Mouse (Mus musculus) intestine, embryonic 14.5 days (tissue): ENCODE measurements around the gene Ppih. TPM values are rescaled to one million over a fixed set of nuclear protein-coding genes. Genes with fewer than 3 reads are reported as not detected.

Experiments used
- ATAC-seq: fragments of 200-750 bp; cut with Nextera tagmentation; replicated peaks from 2 replicates; pipeline ENCODE4 v1.8.0; 2017; ENCODE audit warnings: low read depth, moderate number of reproducible peaks, moderate TSS enrichment, moderate library complexity; ENCODE audit not compliant: low FRiP score, low TSS enrichment
- DNase-seq: peaks from one replicate; pipeline ENCODE4 v3.0.0-alpha.2; 2018; ENCODE audit warnings: low spot score
- H3K27ac ChIP-seq: fragments of 300-500 bp; sonication (generic); 2 replicates; pipeline ENCODE4 v1.5.1; 2014; ENCODE audit warnings: low read depth, mild to moderate bottlenecking, control low read depth
- H3K27me3 ChIP-seq: fragments of 300-500 bp; sonication (generic); replicated peaks from 2 replicates; pipeline ENCODE4 v1.6.1; 2014; ENCODE audit warnings: low read length, control low read depth; ENCODE audit not compliant: control insufficient read depth, insufficient read depth
- H3K36me3 ChIP-seq: fragments of 300-500 bp; sonication (generic); 2 replicates; pipeline ENCODE4 v1.6.1; 2014; ENCODE audit warnings: low read length, control low read depth; ENCODE audit not compliant: control insufficient read depth, insufficient read depth
- H3K4me1 ChIP-seq: fragments of 300-500 bp; sonication (generic); replicated peaks from 2 replicates; pipeline ENCODE4 v1.6.1; 2014; ENCODE audit warnings: low read length, control low read depth, mixed read lengths; ENCODE audit not compliant: control insufficient read depth, insufficient read depth
- H3K4me2 ChIP-seq: fragments of 300-500 bp; sonication (generic); 2 replicates; pipeline ENCODE4 v1.6.1; 2014; ENCODE audit warnings: low read length
- H3K4me3 ChIP-seq: fragments of 300-500 bp; sonication (generic); 2 replicates; pipeline ENCODE4 v1.5.1; 2014; ENCODE audit warnings: low read depth, low read length, control low read depth, mixed read lengths
- H3K9ac ChIP-seq: fragments of 300-500 bp; sonication (generic); 2 replicates; pipeline ENCODE4 v1.6.1; 2014; ENCODE audit warnings: mild to moderate bottlenecking, low read length
- H3K9me3 ChIP-seq: fragments of 300-500 bp; sonication (generic); 2 replicates; pipeline ENCODE4 v1.6.1; 2016; ENCODE audit warnings: low read length, control low read depth; ENCODE audit not compliant: control insufficient read depth
- WGBS: fragments of 180-500 bp; shearing (Covaris S2); extraction: QIAGEN DNeasy Blood & Tissue Kit; methylation state at CpG from one replicate; pipeline ENCODE4 v1.1.7; 2014; 5-methylcytosine and 5-hydroxymethylcytosine counted together
- polyA plus RNA-seq: library from polyadenylated mRNA; unstranded; fragments of >200 nt; fragmentation: Nextera tagmentation; extraction: Ambion mirVana; gene quantifications from 2 replicates; pipeline ENCODE4 v1.2.1, GENCODE M21; 2014

The Ppih gene
- polyA plus RNA-seq, result 106 and 110 TPM in 2 replicates

DNA sequence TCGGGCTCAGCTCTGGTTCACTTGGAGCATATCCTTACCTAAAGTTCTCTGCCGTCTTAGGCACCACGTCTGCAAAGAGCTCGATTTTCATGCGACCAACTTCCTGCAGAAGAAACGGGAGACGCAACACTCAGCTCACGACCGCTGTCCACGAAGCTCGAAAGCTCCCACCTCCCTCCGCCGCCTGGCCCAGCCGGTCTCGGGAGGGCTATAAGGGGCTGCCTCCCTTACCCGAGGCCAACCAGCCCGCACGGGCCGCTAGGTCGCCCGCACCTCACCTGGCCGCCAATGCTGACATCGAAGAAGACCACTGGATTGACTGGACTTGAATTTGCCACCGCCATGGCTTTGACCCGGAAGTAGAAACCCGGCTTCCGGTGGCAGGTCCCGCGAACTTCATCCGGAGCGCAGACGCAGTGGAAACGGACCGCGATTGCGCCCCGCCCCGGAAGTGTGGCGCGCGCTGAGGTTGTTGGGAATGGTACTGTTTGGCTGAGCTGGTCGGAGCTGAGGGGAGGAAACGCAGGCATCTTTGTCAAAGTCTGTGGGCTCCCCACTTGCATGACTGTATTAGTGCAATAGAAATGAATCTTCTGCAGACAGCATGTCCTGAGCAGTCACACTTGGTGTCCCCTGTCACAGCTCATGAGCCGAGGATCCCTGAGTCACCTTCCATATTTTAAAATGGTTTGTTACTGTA lies at the start of gene Ppih:
Ppih (minus strand) TSS at position 416 of the 700 bp plus-strand sequence.
- Histone ChIP-seq H3K4me1 (peaks cover 10% of the 10 kb centered on the region), H3K27ac (peak within 1 kb of the TSS; percentile 51), H3K27me3 (no peaks in the 10 kb centered on the region), H3K4me3 (peak within 1 kb of the TSS; percentile 79), H3K9ac (peak within 1 kb of the TSS; percentile 52), H3K36me3 (peaks cover 41% of the 10 kb centered on the region), H3K4me2 (peak within 1 kb of the TSS; percentile 98), H3K9me3 (no peaks in the 10 kb centered on the region)
- peak; percentile 96 for ATAC-seq
- under 1% methylated on average over 44 of the region's 44 CpGs for WGBS
- DNase-seq, result peak; percentile 97

DNA sequence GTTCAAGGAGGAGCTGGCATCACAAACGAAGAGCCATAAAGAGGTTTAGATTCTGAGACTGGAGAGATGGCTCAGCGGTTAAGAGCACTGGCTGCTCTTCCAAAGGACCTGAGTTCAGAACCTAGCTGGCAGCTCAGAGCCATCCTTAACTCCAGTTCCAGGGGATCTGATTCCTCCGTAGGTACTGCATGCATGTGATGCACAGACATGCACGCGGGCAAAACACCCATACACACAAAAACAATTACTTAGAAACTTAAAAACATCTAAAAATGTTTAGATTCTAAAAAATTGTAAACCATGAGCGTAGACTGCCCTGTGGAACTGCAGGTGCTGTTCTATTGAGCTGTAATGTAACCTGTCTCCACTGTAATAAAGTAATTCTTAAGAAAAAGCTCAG lies 49.1 kb upstream of the Ppih start:
- ATAC-seq (no peak), DNase-seq (no peak)
- Histone ChIP-seq H3K9ac (no peak overlapping the region), H3K27ac (no peak overlapping the region), H3K27me3 (no peaks in the 10 kb centered on the region), H3K4me1 (no peaks in the 10 kb centered on the region), H3K4me2 (no peak overlapping the region), H3K36me3 (no peaks in the 10 kb centered on the region), H3K9me3 (no peaks in the 10 kb centered on the region), H3K4me3 (no peak overlapping the region)
- 89% methylated on average over 6 of the region's 6 CpGs for WGBS

DNA sequence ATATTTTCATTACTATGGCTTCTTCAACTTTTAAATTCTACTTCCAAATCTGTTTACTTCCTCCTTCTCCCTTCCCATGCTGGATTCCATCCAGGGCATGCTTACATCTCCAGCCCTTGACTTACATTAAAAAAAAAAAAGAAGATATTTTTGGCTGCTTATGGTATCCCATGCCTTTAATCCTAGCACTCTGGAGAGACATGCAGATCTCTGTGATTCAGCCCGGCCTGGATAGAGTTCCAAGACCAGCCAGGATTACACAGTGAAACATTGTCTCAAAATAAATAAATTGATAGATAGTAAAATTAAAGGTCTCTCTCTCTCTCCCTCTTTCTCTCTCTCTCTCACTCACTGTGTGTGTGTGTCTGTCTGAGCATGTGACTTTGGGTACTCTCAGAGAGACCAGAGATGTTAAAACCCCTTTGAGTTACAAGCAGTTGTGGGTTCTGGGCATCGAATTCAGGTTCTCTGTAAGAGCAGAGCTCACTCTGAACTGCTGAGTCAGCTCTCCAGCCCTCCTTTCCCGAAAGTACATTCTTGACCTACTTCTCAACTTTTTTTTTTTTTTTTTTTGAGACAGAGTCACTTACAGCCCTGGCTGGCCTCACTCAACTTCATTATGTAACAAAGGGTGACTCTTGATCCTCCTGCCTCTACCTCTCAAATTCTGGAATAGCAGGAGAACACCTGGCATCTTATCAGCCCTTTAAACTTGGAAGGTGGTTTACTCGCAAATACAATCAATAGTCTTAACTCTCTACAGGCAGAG lies 46.6 kb upstream of the Ppih start:
- Histone ChIP-seq H3K4me2 (no peak overlapping the region), H3K27me3 (no peaks in the 10 kb centered on the region), H3K9me3 (no peaks in the 10 kb centered on the region), H3K36me3 (no peaks in the 10 kb centered on the region), H3K9ac (no peak overlapping the region), H3K4me1 (no peaks in the 10 kb centered on the region), H3K27ac (no peak overlapping the region), H3K4me3 (no peak overlapping the region)
- DNase-seq (no peak), ATAC-seq (no peak)
- WGBS, result 52% methylated on average over 4 of the region's 4 CpGs

DNA sequence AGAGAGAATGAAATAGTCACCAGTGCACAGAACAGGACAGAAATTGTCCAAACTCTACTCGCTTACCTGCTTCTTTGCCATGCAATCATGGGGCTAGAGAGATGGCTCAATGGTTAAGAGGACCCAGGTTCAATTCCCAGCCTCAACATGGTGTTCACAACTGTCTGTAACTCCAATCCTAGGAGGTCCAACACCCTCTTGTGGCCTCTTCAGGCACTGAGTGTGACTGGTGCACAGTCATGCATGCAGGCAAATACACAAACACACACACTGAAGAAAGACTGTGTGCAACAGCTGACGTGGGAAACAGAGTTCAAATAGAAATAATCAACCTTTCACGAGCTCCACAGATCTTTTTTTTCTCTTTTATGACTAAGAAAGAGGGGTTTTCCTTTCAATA lies 41.9 kb upstream of the Ppih start:
- Histone ChIP-seq H3K27ac (no peak overlapping the region), H3K9me3 (no peaks in the 10 kb centered on the region), H3K4me1 (no peaks in the 10 kb centered on the region), H3K4me3 (no peak overlapping the region), H3K4me2 (no peak overlapping the region), H3K9ac (no peak overlapping the region), H3K36me3 (no peaks in the 10 kb centered on the region), H3K27me3 (no peaks in the 10 kb centered on the region)
- 88% methylated on average over 3 of the region's 3 CpGs for WGBS
- ATAC-seq (no peak), DNase-seq (no peak)

DNA sequence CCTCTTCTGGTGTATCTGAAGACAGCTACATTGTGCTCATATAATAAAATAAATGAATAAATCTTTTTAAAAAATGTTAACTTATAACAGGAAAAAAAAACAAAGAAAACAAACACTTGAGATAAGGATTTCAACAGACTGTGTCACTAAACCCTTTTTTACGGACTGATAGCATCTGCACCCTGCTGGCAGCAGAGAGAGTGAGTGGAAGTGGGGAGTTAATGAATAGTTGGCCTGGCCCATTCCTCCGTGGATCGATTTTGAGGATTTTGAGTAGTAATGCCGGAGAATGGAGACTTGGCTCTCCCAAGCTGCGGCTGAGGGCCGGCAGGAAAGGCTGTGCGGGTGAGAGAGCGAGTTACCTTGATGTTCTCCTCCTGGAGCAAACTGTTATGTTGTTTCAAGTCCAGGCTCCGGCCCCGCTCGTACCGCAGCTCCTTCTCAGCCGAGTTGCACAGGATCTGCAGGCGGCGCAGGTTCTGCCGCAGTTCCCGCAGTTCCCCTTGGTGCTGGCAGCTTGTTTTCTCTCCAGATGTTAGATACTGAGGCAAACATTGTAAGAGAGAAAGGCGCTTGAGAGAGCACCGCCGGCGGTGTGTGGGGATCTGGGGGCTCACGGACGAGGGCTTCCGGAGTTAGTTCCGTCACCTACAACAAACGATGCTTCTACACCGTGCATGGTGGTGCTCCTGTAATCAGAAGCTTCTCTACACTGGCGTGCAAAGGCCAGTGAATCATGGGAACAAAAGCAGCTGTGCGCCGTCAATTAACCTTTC lies 39.0 kb upstream of the Ppih start:
- whole genome bisulfite sequencing, result 8% methylated on average over 30 of the region's 30 CpGs
- ATAC-seq (no peak), DNase-seq (peak; percentile 79)
- Histone ChIP-seq H3K36me3 (no peaks in the 10 kb centered on the region), H3K27ac (peak overlapping the region; percentile 24; the same call in 1 of the 2 replicates), H3K4me3 (peak overlapping the region; percentile 38), H3K27me3 (no peaks in the 10 kb centered on the region), H3K4me1 (no peaks in the 10 kb centered on the region), H3K9ac (peak overlapping the region; percentile 45), H3K9me3 (no peaks in the 10 kb centered on the region), H3K4me2 (peak overlapping the region; percentile 66)

DNA sequence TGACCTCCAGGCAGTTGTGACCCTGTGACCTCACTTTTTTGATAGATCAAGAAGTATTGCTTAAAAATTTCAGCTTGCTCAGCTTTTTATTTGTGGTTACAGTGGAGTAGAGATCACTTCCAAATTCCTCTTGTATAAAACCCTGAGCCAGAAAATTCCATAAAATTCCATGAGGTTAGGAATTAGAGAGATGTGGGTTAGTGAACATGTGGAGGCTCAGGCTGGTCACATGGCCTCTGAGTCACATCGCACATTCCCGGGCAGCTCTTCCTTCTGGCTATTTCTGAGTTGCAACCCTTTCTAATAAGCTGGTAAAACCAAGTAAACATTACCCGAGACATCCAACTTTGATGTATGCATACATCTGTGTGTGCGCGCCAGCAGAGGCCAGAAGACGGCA lies 25.2 kb upstream of the Ppih start:
- DNase-seq, result no peak
- H3K9ac ChIP-seq, result no peak overlapping the region
- no peak overlapping the region for H3K4me2 ChIP-seq
- WGBS, result 92% methylated on average over 6 of the region's 6 CpGs
- H3K9me3 ChIP-seq, result no peaks in the 10 kb centered on the region
- no peak overlapping the region for H3K27ac ChIP-seq
- no peaks in the 10 kb centered on the region for H3K36me3 ChIP-seq
- H3K4me1 ChIP-seq, result no peaks in the 10 kb centered on the region
- H3K4me3 ChIP-seq, result no peak overlapping the region
- no peak for ATAC-seq
- H3K27me3 ChIP-seq, result no peaks in the 10 kb centered on the region

DNA sequence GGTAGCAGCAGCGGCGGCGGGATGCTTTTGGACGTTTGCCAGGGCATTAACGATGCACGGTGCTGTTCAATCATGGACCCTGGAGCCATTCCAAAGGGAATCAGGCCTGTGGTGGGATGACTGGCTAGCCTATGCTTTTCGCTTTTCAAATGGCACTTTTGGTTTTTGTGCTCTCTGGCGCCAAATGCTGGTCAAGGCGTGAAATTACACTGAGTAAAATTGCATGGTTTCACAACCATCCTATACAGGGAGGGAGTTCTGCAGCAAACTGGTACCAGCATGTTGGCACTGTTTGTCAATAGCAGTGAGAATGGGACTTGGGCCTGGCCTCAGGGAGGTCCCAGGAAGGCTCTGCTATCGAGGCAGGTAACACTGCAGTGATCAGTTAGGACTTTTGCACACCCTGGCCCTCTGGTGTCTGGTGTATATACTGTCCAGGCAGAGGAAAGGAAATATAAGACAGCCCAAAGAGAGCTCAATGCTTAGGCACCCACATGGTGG lies 18.6 kb upstream of the Ppih start:
- Histone ChIP-seq H3K4me2 (0 out of 2 replicates have a peak overlapping the region, but pooled peaks have one; percentile 5), H3K9me3 (no peaks in the 10 kb centered on the region), H3K9ac (no peak overlapping the region), H3K4me3 (no peak overlapping the region), H3K27me3 (no peaks in the 10 kb centered on the region), H3K4me1 (no peaks in the 10 kb centered on the region), H3K36me3 (no peaks in the 10 kb centered on the region), H3K27ac (no peak overlapping the region)
- ATAC-seq (0 out of 2 replicates have a peak, but pooled peaks have one; percentile 12), DNase-seq (peak; percentile 87)
- 6% methylated on average over 10 of the region's 10 CpGs for WGBS

DNA sequence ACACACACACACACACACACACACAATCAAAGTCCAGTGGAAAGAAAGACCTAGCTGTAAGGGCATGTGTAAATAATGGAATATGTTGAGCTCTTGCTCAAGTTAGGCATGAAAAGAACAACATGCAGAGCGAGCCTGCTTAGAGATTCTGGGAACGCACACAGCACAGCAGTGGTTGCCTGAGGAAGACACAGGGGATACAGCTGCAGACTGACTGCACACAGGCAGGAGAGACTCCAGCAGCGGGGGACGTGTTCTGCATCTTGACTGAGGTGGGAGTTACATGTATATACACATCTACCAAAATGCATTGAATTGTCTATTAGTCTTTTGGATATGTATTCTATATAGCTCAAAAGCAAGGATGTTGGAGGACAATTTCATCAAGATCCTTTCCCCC lies 18.1 kb upstream of the Ppih start:
- H3K4me1 ChIP-seq, result no peaks in the 10 kb centered on the region
- ATAC-seq (no peak), DNase-seq (peak; percentile 53)
- H3K4me3 ChIP-seq, result no peak overlapping the region
- H3K4me2 ChIP-seq, result 0 out of 2 replicates have a peak overlapping the region, but pooled peaks have one; percentile 5
- no peaks in the 10 kb centered on the region for H3K27me3 ChIP-seq
- no peak overlapping the region for H3K9ac ChIP-seq
- H3K36me3 ChIP-seq, result no peaks in the 10 kb centered on the region
- 74% methylated on average over 4 of the region's 4 CpGs for WGBS
- H3K9me3 ChIP-seq, result no peaks in the 10 kb centered on the region
- H3K27ac ChIP-seq, result no peak overlapping the region
